Mouse (Mus musculus) Patski (cell line): ENCODE measurements around the gene Tfdp2. TPM values are rescaled to one million over a fixed set of nuclear protein-coding genes. Genes with fewer than 3 reads are reported as not detected.

Experiments
- ATAC-seq: fragments of 100-300 bp; one replicate; pipeline ENCODE4 v1.8.0; 2021
- CTCF ChIA-PET: fragments of 350-600 bp; sonication (Branson Sonifier 250); formaldehyde crosslinking; loops from one replicate; lab custom pipeline; 2022; ENCODE audit warnings: inconsistent platforms; lab: Charles Lee
- POLR2A ChIA-PET: fragments of 350-600 bp; sonication (Branson Sonifier 250); formaldehyde crosslinking; loops from one replicate; lab custom pipeline; 2022; ENCODE audit warnings: antibody characterized with exemption, inconsistent platforms; lab: Charles Lee
- DNase-seq: peaks from one replicate; pipeline ENCODE4 v3.0.0-alpha.2; 2011; ENCODE audit warnings: low read depth, low spot score
- H3K27me3 ChIP-seq: fragments of 371-371 bp; one replicate; pipeline ENCODE4 v1.5.1; 2021
- CTCF ChIP-seq: fragments of 100-300 bp; IDR thresholded peaks from one replicate; pipeline ENCODE4 v1.5.1; 2021
- in situ Hi-C: fragments of 300-500 bp; cut with MboI; formaldehyde crosslinking; loops from 3 replicates; pipeline ENCODE4 v1.11.1; 2018; ENCODE audit warnings: low pct_unique_long_range_greater_than_20kb, mixed read lengths
- polyA plus RNA-seq: library from polyadenylated mRNA; unstranded; gene quantifications from one replicate; pipeline ENCODE4 v1.2.3, GENCODE M21; 2021

Gene Tfdp2
- polyA plus RNA-seq, 1 experiment from 2014 or later, result 24.2 TPM

DNA sequence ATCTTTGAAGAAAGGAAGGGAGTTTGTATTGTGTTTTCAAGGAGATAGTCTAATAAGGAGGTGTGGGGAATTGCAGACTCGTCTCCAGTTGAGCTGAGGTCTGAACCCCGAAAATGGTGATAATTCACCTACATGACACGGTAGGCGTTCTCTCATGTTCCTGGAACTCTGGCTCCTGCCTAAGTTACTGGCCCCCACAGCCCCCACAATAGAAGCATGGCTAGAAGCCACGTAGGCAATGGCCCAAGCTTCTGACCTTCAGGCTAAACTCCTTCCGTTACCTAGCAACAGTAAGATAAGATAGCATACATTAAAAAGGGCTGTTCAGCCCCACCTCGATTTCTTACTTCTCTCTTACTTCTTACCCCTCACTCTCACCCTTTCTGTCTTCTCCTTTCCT is 9.4 kb upstream of the Tfdp2 start:
- TF ChIP-seq CTCF, result no peak
- in situ Hi-C loops, result no loop called here
- H3K27me3 ChIP-seq, result no peaks in the 10 kb centered on the region
- ChIA-PET CTCF (interaction anchor here (0.9 kb wide), 1 partner anchor 20 kb away, joined by 3 read pairs; no protein-coding TSS in a partner anchor), POLR2A (no interaction called here)
- ATAC-seq (no peak), DNase-seq (no peak)

DNA sequence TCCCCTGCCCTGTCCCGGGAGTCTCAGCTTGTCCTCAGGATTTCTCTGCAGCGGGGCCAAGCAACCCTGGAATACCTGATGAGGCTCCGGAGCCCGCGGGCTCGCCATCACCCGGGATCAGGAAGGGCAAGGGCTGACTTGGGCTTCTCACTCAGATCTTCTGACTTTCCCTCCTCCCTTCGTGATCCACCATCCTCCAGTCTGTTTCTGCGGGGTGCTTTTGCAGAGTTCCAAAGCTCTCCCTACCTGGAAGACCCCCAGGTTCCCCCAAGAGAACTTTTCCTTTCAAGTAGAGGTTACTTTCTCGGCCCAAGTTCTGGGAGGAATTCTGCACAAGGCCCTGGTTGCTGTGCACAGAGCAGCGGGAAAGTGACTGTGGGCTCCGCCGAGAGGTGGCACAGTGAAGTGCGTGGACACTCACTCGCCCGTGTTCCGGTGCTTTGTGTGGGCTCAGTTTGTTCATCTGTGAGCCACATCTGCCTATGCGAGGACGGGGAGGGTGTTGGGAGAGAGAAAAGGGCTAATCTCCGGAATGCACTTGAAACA is 634 bp downstream of the Tfdp2 start:
- no peak for TF ChIP-seq CTCF
- H3K27me3 ChIP-seq, result no peaks in the 10 kb centered on the region
- no peak for DNase-seq
- ChIA-PET POLR2A (interaction anchor here (0.6 to 1.2 kb wide), 3 partner anchors 11 to 153 kb away, joined by 3 to 6 read pairs (median 3); no protein-coding TSS in a partner anchor), CTCF (interaction anchor here (1.0 kb wide), 1 partner anchor 20 kb away, joined by 3 read pairs; no protein-coding TSS in a partner anchor)
- ATAC-seq, result peak; percentile 60
- in situ Hi-C loops, result no loop called here

- POLR2A ChIA-PET, result no interaction called here
- no peaks in the 10 kb centered on the region for H3K27me3 ChIP-seq
- in situ Hi-C loops, result no loop called here
- ATAC-seq (no peak), DNase-seq (no peak)
- CTCF ChIA-PET, result no interaction called here
- no peak for TF ChIP-seq CTCF
Observed at GRCm38 (mm10) chr9:96197806-96198205, 1.7 kb downstream of the Tfdp2 start.

- ChIA-PET CTCF (no interaction called here), POLR2A (no interaction called here)
- DNase-seq (no peak), ATAC-seq (no peak)
- TF ChIP-seq CTCF, result no peak
- in situ Hi-C loops, result no loop called here
- no peaks in the 10 kb centered on the region for H3K27me3 ChIP-seq
Observed at GRCm38 (mm10) chr9:96203663-96204062, 7.6 kb downstream of the Tfdp2 start.

DNA sequence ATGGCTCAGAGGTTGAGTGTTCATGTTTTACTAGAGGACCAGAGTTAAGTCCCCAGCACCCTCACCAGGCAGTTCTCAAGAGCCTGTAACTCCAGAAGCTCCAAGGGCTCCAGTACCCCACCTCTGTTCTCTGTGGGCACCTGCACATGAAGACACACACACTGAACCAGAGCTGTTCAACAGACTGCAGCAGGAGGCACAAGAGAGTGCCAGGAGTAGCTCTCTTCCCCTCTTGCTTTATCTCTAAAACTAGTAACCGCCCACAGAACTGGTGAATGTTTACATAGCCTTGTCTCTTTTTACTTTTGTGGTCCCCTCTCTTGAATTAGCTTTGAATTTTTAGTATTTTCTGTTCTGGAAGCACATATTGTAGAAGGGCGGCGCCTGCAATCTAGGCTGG is 11.4 kb downstream of the Tfdp2 start:
- in situ Hi-C loops, result no loop called here
- H3K27me3 ChIP-seq, result no peaks in the 10 kb centered on the region
- TF ChIP-seq CTCF, result no peak
- CTCF ChIA-PET, result interaction anchor here (2.4 kb wide), 1 partner anchor 10 kb away, joined by 9 read pairs; no protein-coding TSS in a partner anchor
- POLR2A ChIA-PET, result interaction anchor here (1.1 kb wide), 1 partner anchor 10 kb away, joined by 3 read pairs; no protein-coding TSS in a partner anchor
- DNase-seq (no peak), ATAC-seq (no peak)

GRCm38 (mm10) chr9:96213036-96213645 is 17.1 kb downstream of the Tfdp2 start:
- H3K27me3 ChIP-seq, result no peaks in the 10 kb centered on the region
- ChIA-PET CTCF (interaction anchor here (0.8 kb wide), 1 partner anchor 9 kb away, joined by 3 read pairs; no protein-coding TSS in a partner anchor), POLR2A (no interaction called here)
- DNase-seq (no peak), ATAC-seq (no peak)
- TF ChIP-seq CTCF, result no peak
- in situ Hi-C loops, result no loop called here

- CTCF ChIA-PET, result no interaction called here
- no peak for ATAC-seq
- no peak for TF ChIP-seq CTCF
- POLR2A ChIA-PET, result no interaction called here
- no peak for DNase-seq
- H3K27me3 ChIP-seq, result no peaks in the 10 kb centered on the region
- in situ Hi-C loops, result no loop called here
Observed at GRCm38 (mm10) chr9:96214171-96214570, 18.1 kb downstream of the Tfdp2 start.

DNA sequence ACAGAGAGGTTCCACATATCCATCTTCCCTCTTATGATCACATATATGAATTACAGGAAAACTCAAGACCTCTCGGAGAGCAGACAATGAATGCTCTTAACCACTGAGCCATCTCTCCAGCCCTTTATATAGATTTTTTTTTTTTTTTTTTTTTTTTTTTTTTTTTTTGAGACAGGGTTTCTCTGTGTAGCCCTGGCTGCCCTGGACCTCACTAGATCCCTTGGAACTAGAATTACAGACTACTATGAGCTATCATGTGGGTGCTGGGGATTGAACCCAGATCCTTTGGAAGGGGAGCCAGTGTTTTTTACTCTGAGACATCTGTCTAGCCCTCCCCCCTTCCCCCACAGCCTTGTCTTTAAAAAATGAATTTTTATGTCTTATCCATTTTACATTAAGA is 21.2 kb downstream of the Tfdp2 start:
- in situ Hi-C loops, result no loop called here
- POLR2A ChIA-PET, result no interaction called here
- H3K27me3 ChIP-seq, result no peaks in the 10 kb centered on the region
- no peak for ATAC-seq
- TF ChIP-seq CTCF, result no peak
- CTCF ChIA-PET, result interaction anchor here (0.7 to 2.3 kb wide), 4 partner anchors 11 to 235 kb away, joined by 3 to 9 read pairs (median 4); no protein-coding TSS in a partner anchor
- DNase-seq, result no peak

DNA sequence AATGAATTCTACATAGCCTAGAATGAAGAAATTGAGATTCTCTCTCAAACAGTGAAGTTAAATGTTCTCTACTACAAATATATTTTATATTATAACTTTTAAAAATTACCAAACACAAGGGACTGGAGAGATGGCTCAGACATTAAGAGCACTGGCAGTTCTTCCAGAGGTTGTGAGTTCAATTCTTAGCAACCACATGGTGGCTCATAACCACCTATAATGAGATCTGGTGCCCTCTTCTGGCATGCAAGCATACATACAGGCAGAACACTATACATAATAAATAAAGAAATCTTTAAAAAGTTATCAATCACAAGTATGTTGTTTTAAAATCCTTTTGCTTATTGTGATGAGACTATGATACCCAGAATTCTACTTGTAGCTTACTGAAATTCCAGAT is 21.7 kb downstream of the Tfdp2 start:
- in situ Hi-C loops, result no loop called here
- POLR2A ChIA-PET, result no interaction called here
- no peak for DNase-seq
- peak; percentile 61 for TF ChIP-seq CTCF
- no peaks in the 10 kb centered on the region for H3K27me3 ChIP-seq
- CTCF ChIA-PET, result interaction anchor here (1.1 to 2.3 kb wide), 3 partner anchors 11 to 235 kb away, joined by 3 to 9 read pairs (median 6); no protein-coding TSS in a partner anchor
- no peak for ATAC-seq

DNA sequence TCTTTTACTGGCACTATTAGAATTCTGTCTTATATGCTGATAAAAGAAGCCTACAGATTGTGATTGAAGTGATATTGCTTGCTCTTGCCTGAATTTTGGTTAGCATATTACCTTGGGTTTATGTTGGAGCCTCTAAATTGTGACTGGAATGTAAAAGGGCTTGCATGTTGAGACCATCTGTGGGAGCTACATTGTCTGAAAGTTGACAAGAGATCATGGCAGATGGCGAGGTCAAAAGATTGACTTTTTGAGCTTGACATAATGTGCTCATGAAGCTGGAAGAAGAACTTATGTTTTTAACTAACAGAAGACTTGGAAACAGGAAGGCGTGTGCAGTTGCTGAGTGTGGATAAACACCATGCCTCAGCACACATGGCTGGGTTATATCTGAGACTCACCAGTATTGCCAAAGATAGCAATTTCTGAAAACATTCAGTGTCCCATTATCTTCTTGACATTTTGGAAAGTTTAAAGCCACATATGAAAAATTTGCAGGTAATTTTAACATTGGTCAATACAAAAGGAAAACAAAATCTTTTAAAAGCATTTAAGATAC is 23.1 kb downstream of the Tfdp2 start:
- ATAC-seq (no peak), DNase-seq (no peak)
- no peaks in the 10 kb centered on the region for H3K27me3 ChIP-seq
- no peak for TF ChIP-seq CTCF
- POLR2A ChIA-PET, result no interaction called here
- in situ Hi-C loops, result no loop called here
- CTCF ChIA-PET, result interaction anchor here (1.1 kb wide), 1 partner anchor 11 kb away, joined by 3 read pairs; no protein-coding TSS in a partner anchor

GRCm38 (mm10) chr9:96220419-96220818 is 24.3 kb downstream of the Tfdp2 start:
- in situ Hi-C loops, result no loop called here
- no peak for TF ChIP-seq CTCF
- DNase-seq (no peak), ATAC-seq (no peak)
- CTCF ChIA-PET, result interaction anchor here (1.3 kb wide), 1 partner anchor 18 kb away, joined by 3 read pairs; no protein-coding TSS in a partner anchor
- POLR2A ChIA-PET, result no interaction called here
- no peaks in the 10 kb centered on the region for H3K27me3 ChIP-seq
